Mouse (Mus musculus): ENCODE measurements around the gene Zfyve28.

DNA sequence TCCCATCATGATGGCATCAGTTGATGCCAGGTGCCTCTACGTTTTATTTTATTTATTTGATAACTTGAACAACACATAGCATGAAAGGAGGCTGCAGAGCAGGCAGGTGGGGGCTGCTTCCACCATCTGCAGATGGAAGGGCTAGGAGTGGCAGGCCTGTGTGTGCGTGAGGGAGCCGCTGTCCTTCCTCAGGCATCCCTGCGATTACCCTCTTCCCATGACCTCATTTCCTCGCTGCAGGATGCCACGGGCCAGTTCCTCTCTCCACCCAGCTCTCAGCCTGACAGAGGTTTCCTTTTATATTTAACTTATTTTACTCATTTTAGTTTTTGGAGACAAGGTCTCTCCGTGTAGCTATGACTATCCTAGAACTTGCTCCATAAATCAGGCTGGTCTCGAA, 33.9 kb downstream of the Zfyve28 start:
- TF ChIP-seq SRF (IDR thresholded peaks at IDR 0.05; ENCODE audit: control insufficient read depth, insufficient read length, low read depth) (no peak), POLR2A (IDR thresholded peaks at IDR 0.05; ENCODE audit: insufficient read length, low read depth) (no peak), E2F4 (IDR thresholded peaks at IDR 0.05; ENCODE audit: insufficient read depth) (no peak), USF1 (IDR thresholded peaks at IDR 0.05; ENCODE audit: low read depth) (no peak), MAX (IDR thresholded peaks at IDR 0.05; ENCODE audit: low read depth) (no peak), MYOG (IDR thresholded peaks at IDR 0.05; ENCODE audit: control insufficient read depth in 1 of 3, insufficient read depth in 1 of 3, insufficient read length in 2 of 3, low read depth in 2 of 3) (no peak), MYOD1 (IDR thresholded peaks at IDR 0.05; ENCODE audit: control insufficient read depth in 1 of 3, insufficient read length in 2 of 3, low read depth in 2 of 3) (no peak), CEBPB (IDR thresholded peaks at IDR 0.05; ENCODE audit: insufficient read depth, poor library complexity, severe bottlenecking) (no peak), POLR2AphosphoS2 (IDR thresholded peaks at IDR 0.05; ENCODE audit: insufficient read length, low read depth) (no peak), TCF3 (IDR thresholded peaks at IDR 0.05; ENCODE audit: insufficient read length, low read depth) (no peak), TCF12 (IDR thresholded peaks at IDR 0.05; ENCODE audit: insufficient read depth, poor library complexity, severe bottlenecking) (no peak), REST (IDR thresholded peaks at IDR 0.05; ENCODE audit: insufficient read depth, insufficient read length) (no peak)

Data from myocyte (in vitro differentiated cells).